Mouse (Mus musculus) midbrain, embryonic 15.5 days (tissue): ENCODE measurements around the gene Nup88. TPM values are rescaled to one million over a fixed set of nuclear protein-coding genes. Genes with fewer than 3 reads are reported as not detected.

ENCODE experiments used
- ATAC-seq: fragments of 200-750 bp; cut with Nextera tagmentation; replicated peaks from 2 replicates; pipeline ENCODE4 v1.8.0; 2017; ENCODE audit warnings: moderate TSS enrichment
- H3K27ac ChIP-seq: fragments of 300-500 bp; sonication (generic); 2 replicates; pipeline ENCODE4 v1.5.1; 2015; ENCODE audit warnings: mild to moderate bottlenecking, inconsistent platforms
- H3K27me3 ChIP-seq: fragments of 300-500 bp; sonication (generic); replicated peaks from 2 replicates; pipeline ENCODE4 v1.6.1; 2015; ENCODE audit warnings: inconsistent platforms
- H3K36me3 ChIP-seq: fragments of 300-500 bp; sonication (generic); replicated peaks from 2 replicates; pipeline ENCODE4 v1.6.1; 2015; ENCODE audit warnings: inconsistent platforms
- H3K4me1 ChIP-seq: fragments of 300-500 bp; sonication (generic); 2 replicates; pipeline ENCODE4 v1.6.1; 2015; ENCODE audit warnings: inconsistent platforms
- H3K4me2 ChIP-seq: fragments of 300-500 bp; sonication (generic); 2 replicates; pipeline ENCODE4 v1.6.1; 2015; ENCODE audit warnings: inconsistent platforms, mild to moderate bottlenecking, moderate library complexity
- H3K4me3 ChIP-seq: fragments of 300-500 bp; sonication (generic); 2 replicates; pipeline ENCODE4 v1.5.1; 2015; ENCODE audit warnings: mild to moderate bottlenecking, inconsistent platforms
- H3K9ac ChIP-seq: fragments of 300-500 bp; sonication (generic); 2 replicates; pipeline ENCODE4 v1.6.1; 2015; ENCODE audit warnings: mild to moderate bottlenecking, inconsistent platforms
- H3K9me3 ChIP-seq: fragments of 300-500 bp; sonication (generic); 2 replicates; pipeline ENCODE4 v1.6.1; 2016; ENCODE audit warnings: inconsistent platforms
- WGBS: fragments of 180-500 bp; shearing (Covaris S2); methylation state at CpG from one replicate; pipeline ENCODE4 v1.1.7; 2015; ENCODE audit warnings: mixed read lengths; 5-methylcytosine and 5-hydroxymethylcytosine counted together
- polyA plus RNA-seq: library from polyadenylated mRNA; unstranded; fragments of >200 nt; fragmentation: Nextera tagmentation; extraction: Ambion mirVana; gene quantifications from 2 replicates; pipeline ENCODE4 v1.2.1, GENCODE M21; 2015

The Nup88 gene
- polyA plus RNA-seq, 1 experiment from 2014 or later = 121 TPM

- Histone ChIP-seq H3K27ac (peak within 1 kb of the TSS; percentile 57), H3K4me1 (peaks cover 13% of the 10 kb centered on the region), H3K36me3 (peaks cover 45% of the 10 kb centered on the region; the same call in 1 of the 2 replicates), H3K9ac (peak within 1 kb of the TSS; percentile 81), H3K27me3 (no peaks in the 10 kb centered on the region), H3K4me2 (peak within 1 kb of the TSS; percentile 69), H3K4me3 (peak within 1 kb of the TSS; percentile 89), H3K9me3 (no peaks in the 10 kb centered on the region)
- ATAC-seq = peak; percentile 96
- under 1% methylated on average over 64 of the region's 64 CpGs for WGBS
Observed at GRCm38 (mm10) chr11:70982557-70983228, 12.9 kb upstream of the Nup88 start, which contains the start of gene C1qbp. C1qbp (minus strand) TSS chr11:70983026.

GRCm38 (mm10) chr11:70982030-70982429 is 12.3 kb upstream of the Nup88 start:
- peaks cover 13% of the 10 kb centered on the region for H3K4me1 ChIP-seq
- H3K9ac ChIP-seq = peak overlapping the region; percentile 81
- H3K36me3 ChIP-seq = peaks cover 45% of the 10 kb centered on the region
- no peaks in the 10 kb centered on the region for H3K9me3 ChIP-seq
- H3K4me2 ChIP-seq = peak overlapping the region; percentile 69
- peak overlapping the region; percentile 89 for H3K4me3 ChIP-seq
- no peaks in the 10 kb centered on the region for H3K27me3 ChIP-seq
- H3K27ac ChIP-seq = no peak overlapping the region
- no peak for ATAC-seq
- whole genome bisulfite sequencing = 12% methylated on average over 12 of the region's 12 CpGs

- Histone ChIP-seq H3K27me3 (no peaks in the 10 kb centered on the region), H3K4me3 (no peak overlapping the region), H3K4me1 (peaks cover 13% of the 10 kb centered on the region), H3K36me3 (peaks cover 44% of the 10 kb centered on the region), H3K4me2 (no peak overlapping the region; the same call in 1 of the 2 replicates), H3K27ac (no peak overlapping the region), H3K9ac (no peak overlapping the region), H3K9me3 (no peaks in the 10 kb centered on the region)
- no peak for ATAC-seq
- 96% methylated on average over 14 of the region's 14 CpGs for WGBS
Observed at GRCm38 (mm10) chr11:70980751-70981510, 11.2 kb upstream of the Nup88 start.

GRCm38 (mm10) chr11:70980232-70980631 is 10.5 kb upstream of the Nup88 start:
- ATAC-seq = no peak
- peaks cover 13% of the 10 kb centered on the region for H3K4me1 ChIP-seq

GRCm38 (mm10) chr11:70977293-70977692 is 7.5 kb upstream of the Nup88 start:
- no peak overlapping the region for H3K4me3 ChIP-seq
- H3K27me3 ChIP-seq = no peaks in the 10 kb centered on the region
- peaks cover 13% of the 10 kb centered on the region for H3K4me1 ChIP-seq
- H3K27ac ChIP-seq = no peak overlapping the region
- peaks cover 45% of the 10 kb centered on the region for H3K36me3 ChIP-seq
- H3K9me3 ChIP-seq = no peaks in the 10 kb centered on the region
- no peak overlapping the region for H3K9ac ChIP-seq
- 89% methylated on average over 6 of the region's 6 CpGs for WGBS
- no peak overlapping the region for H3K4me2 ChIP-seq
- no peak for ATAC-seq

More at GRCm38 (mm10) chr11:70980232-70980631, 10.5 kb upstream of the Nup88 start:
- Histone ChIP-seq H3K9ac (no peak overlapping the region), H3K4me2 (no peak overlapping the region), H3K27ac (no peak overlapping the region), H3K4me3 (no peak overlapping the region), H3K9me3 (no peaks in the 10 kb centered on the region), H3K36me3 (peaks cover 44% of the 10 kb centered on the region), H3K27me3 (no peaks in the 10 kb centered on the region)
- 85% methylated on average over 6 of the region's 6 CpGs for WGBS

GRCm38 (mm10) chr11:70975193-70975592 is 5.4 kb upstream of the Nup88 start:
- no peak for ATAC-seq
- H3K27ac ChIP-seq = no peak overlapping the region
- WGBS = 86% methylated on average over 2 of the region's 2 CpGs
- H3K27me3 ChIP-seq = no peaks in the 10 kb centered on the region
- no peaks in the 10 kb centered on the region for H3K9me3 ChIP-seq
- peaks cover 40% of the 10 kb centered on the region for H3K36me3 ChIP-seq
- no peak overlapping the region for H3K4me3 ChIP-seq
- H3K9ac ChIP-seq = no peak overlapping the region
- peaks cover 5% of the 10 kb centered on the region; the same call in 1 of the 2 replicates for H3K4me1 ChIP-seq
- no peak overlapping the region for H3K4me2 ChIP-seq

- peaks cover 29% of the 10 kb centered on the region for H3K36me3 ChIP-seq
- 68% methylated on average over 4 of the region's 4 CpGs for WGBS
- peaks cover 8% of the 10 kb centered on the region; the same call in 1 of the 2 replicates for H3K4me1 ChIP-seq
- H3K4me3 ChIP-seq = no peak overlapping the region
- no peak overlapping the region for H3K9ac ChIP-seq
- no peak overlapping the region for H3K27ac ChIP-seq
- no peaks in the 10 kb centered on the region for H3K9me3 ChIP-seq
- no peak overlapping the region for H3K4me2 ChIP-seq
- H3K27me3 ChIP-seq = no peaks in the 10 kb centered on the region
- ATAC-seq = no peak
Observed at GRCm38 (mm10) chr11:70973947-70974346, 4.2 kb upstream of the Nup88 start.

GRCm38 (mm10) chr11:70972586-70972985 is 2.8 kb upstream of the Nup88 start:
- peaks cover 19% of the 10 kb centered on the region for H3K4me1 ChIP-seq
- H3K36me3 ChIP-seq = peaks cover 21% of the 10 kb centered on the region
- H3K27ac ChIP-seq = no peak overlapping the region
- H3K4me2 ChIP-seq = no peak overlapping the region
- no peaks in the 10 kb centered on the region for H3K9me3 ChIP-seq
- no peak for ATAC-seq
- no peak overlapping the region for H3K9ac ChIP-seq
- no peaks in the 10 kb centered on the region for H3K27me3 ChIP-seq
- H3K4me3 ChIP-seq = no peak overlapping the region
- 58% methylated on average over 1 of the region's 1 CpGs for WGBS

GRCm38 (mm10) chr11:70970560-70971540 is 1.1 kb upstream of the Nup88 start:
- Histone ChIP-seq H3K4me3 (peak overlapping the region; percentile 89), H3K27me3 (no peaks in the 10 kb centered on the region), H3K36me3 (peaks cover 12% of the 10 kb centered on the region), H3K27ac (peak overlapping the region; percentile 94), H3K4me2 (peak overlapping the region; percentile 77), H3K4me1 (peaks cover 22% of the 10 kb centered on the region), H3K9me3 (no peaks in the 10 kb centered on the region), H3K9ac (peak overlapping the region; percentile 63)
- ATAC-seq = peak; percentile 29
- WGBS = 19% methylated on average over 24 of the region's 24 CpGs

- H3K4me2 ChIP-seq = peak overlapping the region; percentile 77
- H3K4me1 ChIP-seq = peaks cover 22% of the 10 kb centered on the region
- ATAC-seq = peak; percentile 16
Observed at GRCm38 (mm10) chr11:70969271-70969794, 440 bp downstream of the Nup88 start.

GRCm38 (mm10) chr11:70964222-70964907 is 5.4 kb downstream of the Nup88 start:
- peaks cover 51% of the 10 kb centered on the region for H3K36me3 ChIP-seq
- no peak overlapping the region for H3K4me2 ChIP-seq
- no peaks in the 10 kb centered on the region for H3K27me3 ChIP-seq
- H3K4me1 ChIP-seq = peaks cover 17% of the 10 kb centered on the region
- H3K4me3 ChIP-seq = no peak overlapping the region
- H3K9me3 ChIP-seq = no peaks in the 10 kb centered on the region
- ATAC-seq = no peak
- no peak overlapping the region for H3K9ac ChIP-seq
- 75% methylated on average over 4 of the region's 4 CpGs for WGBS
- H3K27ac ChIP-seq = no peak overlapping the region

More at GRCm38 (mm10) chr11:70969271-70969794, 440 bp downstream of the Nup88 start:
- Histone ChIP-seq H3K27ac (peak overlapping the region; percentile 94), H3K9ac (peak overlapping the region; percentile 92), H3K27me3 (no peaks in the 10 kb centered on the region), H3K4me3 (peak overlapping the region; percentile 89), H3K36me3 (peaks cover 21% of the 10 kb centered on the region), H3K9me3 (no peaks in the 10 kb centered on the region)
- under 1% methylated on average over 25 of the region's 25 CpGs for WGBS
